Comparison of ENCODE assay signal across 25 mouse cellular contexts in genomic region chr3:151938472-151939029, GRCm38 (mm10).
DNase-seq lines count a peak whose midpoint lies in the region; ATAC-seq and TF ChIP-seq lines count a peak whose summit lies in the region.
"Had no signal": no experiment of that assay in that cellular context is flagged by ENCODE, and none has a peak within 500 bp of the region (broad histone marks: within the 10 kb centered on the region; RNA-seq: fewer than 3 reads in every experiment).

No protein-coding gene starts in this region.

- no peak for DNase-seq in heart, postnatal 14 days
- DNase-seq in heart, postnatal 0 days (ENCODE audit: low spot score), result peak; percentile 45
- no peak for DNase-seq in heart, postnatal 36 days
- peak; percentile 64 for DNase-seq in 3T3-L1 (ENCODE audit: low read depth, low spot score)
- DNase-seq in lung, postnatal 25 days (ENCODE audit: low spot score), result peak; percentile 23
- no peak for DNase-seq in gastrocnemius, adult 2 months
- DNase-seq: adrenal gland, postnatal 25 days; cerebellum, adult 11-12 months; cerebellum, adult 9-11 months; kidney, adult 18-20 months; kidney, postnatal 25 days; retina, postnatal 1 day; right cerebral cortex, postnatal 14 days; thymus, postnatal 14 days had no signal

- 0 out of 2 replicates have a peak, but pooled peaks have one; percentile 59 for ATAC-seq in heart, embryonic 11.5 days (replicated peaks; ENCODE audit: insufficient number of reproducible peaks, low FRiP score, low TSS enrichment)
- ATAC-seq in heart, postnatal 0 days (ENCODE audit: insufficient read depth, low read depth), result peak; percentile 92
- ATAC-seq: forebrain, embryonic 16.5 days; hindbrain, embryonic 16.5 days; midbrain, embryonic 15.5 days had no signal

- no peak overlapping the region for H3K4me3 ChIP-seq in heart, embryonic 11.5 days (ENCODE audit: low read depth, low read length)
- no peak overlapping the region for H3K4me3 ChIP-seq in heart, postnatal 0 days (ENCODE audit: low read depth, low read length)
- no peak overlapping the region for H3K4me3 ChIP-seq in gastrocnemius, adult 2 months
- H3K4me3 ChIP-seq: embryonic facial prominence, embryonic 13.5 days; forebrain, embryonic 10.5 days; kidney, embryonic 15.5 days; limb, embryonic 12.5 days; liver, embryonic 15.5 days; midbrain, embryonic 10.5 days; midbrain, embryonic 15.5 days; neural tube, embryonic 15.5 days had no signal

- no peaks in the 10 kb centered on the region for H3K36me3 ChIP-seq in heart, embryonic 11.5 days (ENCODE audit: control insufficient read depth, insufficient read depth, low read length)
- no peaks in the 10 kb centered on the region for H3K36me3 ChIP-seq in heart, postnatal 0 days (replicated peaks; ENCODE audit: control insufficient read depth, insufficient read depth, low read length)
- H3K36me3 ChIP-seq: embryonic facial prominence, embryonic 13.5 days; forebrain, embryonic 10.5 days; kidney, embryonic 15.5 days; limb, embryonic 12.5 days; liver, embryonic 15.5 days; midbrain, embryonic 10.5 days; midbrain, embryonic 15.5 days; neural tube, embryonic 15.5 days had no signal

- H3K4me1 ChIP-seq in heart, embryonic 11.5 days (ENCODE audit: control insufficient read depth, insufficient read depth, low read length), result no peaks in the 10 kb centered on the region; the same call in 1 of the 2 replicates
- no peaks in the 10 kb centered on the region for H3K4me1 ChIP-seq in heart, postnatal 0 days (ENCODE audit: control insufficient read depth, insufficient read depth)
- H3K4me1 ChIP-seq: forebrain, embryonic 10.5 days; kidney, embryonic 15.5 days; limb, embryonic 12.5 days; liver, embryonic 15.5 days; midbrain, embryonic 10.5 days; midbrain, embryonic 15.5 days; neural tube, embryonic 15.5 days had no signal

- H3K27me3 ChIP-seq in heart, embryonic 11.5 days (ENCODE audit: control insufficient read depth, insufficient read depth, low read length), result no peaks in the 10 kb centered on the region
- H3K27me3 ChIP-seq in heart, postnatal 0 days (ENCODE audit: control insufficient read depth, insufficient read depth, low read length), result no peaks in the 10 kb centered on the region
- H3K27me3 ChIP-seq: embryonic facial prominence, embryonic 13.5 days; kidney, embryonic 15.5 days; limb, embryonic 12.5 days; liver, embryonic 15.5 days; midbrain, embryonic 15.5 days; neural tube, embryonic 15.5 days had no signal

- WGBS in heart, embryonic 11.5 days (ENCODE audit: insufficient replicate concordance), result 27% methylated on average over 2 of the region's 2 CpGs
- WGBS in heart, postnatal 0 days, result 32% methylated on average over 2 of the region's 2 CpGs

- no peaks in the 10 kb centered on the region for H3K9me3 ChIP-seq in heart, embryonic 11.5 days (replicated peaks; ENCODE audit: control insufficient read depth, low read length)
- no peaks in the 10 kb centered on the region for H3K9me3 ChIP-seq in heart, postnatal 0 days (replicated peaks; ENCODE audit: control insufficient read depth, low read length)
- H3K9me3 ChIP-seq: embryonic facial prominence, embryonic 13.5 days; forebrain, embryonic 10.5 days; kidney, embryonic 15.5 days; limb, embryonic 12.5 days; liver, embryonic 15.5 days; midbrain, embryonic 10.5 days; midbrain, embryonic 15.5 days; neural tube, embryonic 15.5 days had no signal

- no peak; the same call in 1 of the 2 replicates for TF ChIP-seq EP300 in heart, postnatal 0 days (IDR thresholded peaks at IDR 0.05; ENCODE audit: low read depth)

- no peak for TF ChIP-seq CTCF in heart, postnatal 0 days (IDR thresholded peaks at IDR 0.05; ENCODE audit: low read depth)
- TF ChIP-seq CTCF in gastrocnemius, adult 2 months (IDR thresholded peaks at IDR 0.05), result no peak

- intact Hi-C loops in heart, postnatal 14 days (cut with DNase I), result no loop called here
- intact Hi-C loops in heart, postnatal 36 days (cut with DNase I), result loop anchor here (5.0 kb wide), 1 partner anchor 41 kb away; no protein-coding TSS in a partner anchor
- intact Hi-C loops in gastrocnemius, adult 2 months (cut with DNase I), result no loop called here

- no peak overlapping the region for H3K4me2 ChIP-seq in heart, embryonic 11.5 days
- no peak overlapping the region for H3K4me2 ChIP-seq in heart, postnatal 0 days (ENCODE audit: low read depth, low read length)
- H3K4me2 ChIP-seq: embryonic facial prominence, embryonic 13.5 days; kidney, embryonic 15.5 days; limb, embryonic 12.5 days; liver, embryonic 15.5 days; midbrain, embryonic 15.5 days; neural tube, embryonic 15.5 days had no signal

- H3K9ac ChIP-seq in heart, embryonic 11.5 days (ENCODE audit: low read depth, low read length), result no peak overlapping the region
- H3K9ac ChIP-seq in heart, postnatal 0 days (replicated peaks; ENCODE audit: low read depth, low read length), result no peak overlapping the region
- H3K9ac ChIP-seq: embryonic facial prominence, embryonic 13.5 days; kidney, embryonic 15.5 days; limb, embryonic 12.5 days; liver, embryonic 15.5 days; midbrain, embryonic 15.5 days; neural tube, embryonic 15.5 days had no signal

- H3K27ac ChIP-seq in heart, embryonic 11.5 days (ENCODE audit: low read depth, low read length), result no peak overlapping the region
- H3K27ac ChIP-seq in heart, postnatal 0 days (ENCODE audit: low read depth), result peak overlapping the region; percentile 65
- no peak overlapping the region for H3K27ac ChIP-seq in gastrocnemius, adult 2 months
- H3K27ac ChIP-seq: embryonic facial prominence, embryonic 13.5 days; forebrain, embryonic 10.5 days; kidney, embryonic 15.5 days; limb, embryonic 12.5 days; liver, embryonic 15.5 days; midbrain, embryonic 10.5 days; midbrain, embryonic 15.5 days; neural tube, embryonic 15.5 days had no signal

Comparison
In these comparisons a context has a peak if more than half of its experiments do, and no peak if none do; other contexts are left out.
1. DNase-seq: peak in heart, postnatal 0 days (single experiment), 3T3-L1 (single experiment) and lung, postnatal 25 days (single experiment); none in heart, postnatal 14 days (0 of 2), heart, postnatal 36 days (0 of 2) and gastrocnemius, adult 2 months (single experiment).